Mouse (Mus musculus) c-Kit-positive CD71-positive TER-119-positive erythroid progenitor cells, embryonic 14.5 days (primary cell): ENCODE results near the gene Mthfsd.

Source experiments
- DNase-seq: peaks from one replicate; pipeline ENCODE4 v3.0.0-alpha.2; 2013; ENCODE audit warnings: low spot score

The Mthfsd gene

DNA sequence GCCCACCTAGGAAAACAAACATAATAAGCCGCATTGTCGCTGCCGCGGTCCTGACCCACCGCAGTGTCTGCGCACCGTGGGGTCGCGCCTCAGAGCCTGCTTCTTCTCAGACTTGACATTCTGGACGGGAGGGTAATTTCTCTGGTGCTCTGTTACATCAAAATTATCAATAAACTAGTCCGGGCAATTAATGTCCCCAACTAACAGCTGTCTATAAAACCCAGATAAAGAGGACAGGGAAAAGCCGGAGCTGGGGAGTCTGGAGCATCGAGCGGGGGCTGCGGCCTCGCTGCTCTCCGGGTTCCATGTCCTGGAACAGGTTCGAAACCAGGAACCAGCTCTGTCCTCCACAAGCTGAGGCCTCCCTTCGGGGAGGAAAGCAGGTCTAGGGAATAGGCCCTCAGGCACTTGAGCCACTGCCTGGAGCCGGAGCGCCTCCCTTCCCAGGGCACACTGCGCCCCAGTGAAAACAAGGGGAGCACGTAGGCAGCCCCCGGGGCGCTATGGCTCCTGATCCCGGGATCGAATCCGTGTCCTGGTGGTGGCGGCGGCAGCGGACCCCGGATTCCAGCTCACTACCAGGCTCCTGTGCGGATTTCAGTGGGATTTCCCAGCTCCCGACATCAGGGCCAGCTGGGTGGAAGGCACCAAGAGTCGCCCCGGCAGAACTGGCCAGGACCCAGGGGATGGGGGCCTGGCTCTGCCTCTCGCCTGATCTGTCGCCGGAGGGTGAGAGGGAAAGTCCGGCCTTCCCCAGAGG lies 19.1 kb downstream of the Mthfsd start:
- no peak for DNase-seq

- DNase-seq = no peak
Measured at GRCm38 (mm10) chr8:121088281-121088680, 19.9 kb downstream of the Mthfsd start.

GRCm38 (mm10) chr8:121086004-121086900 lies 21.9 kb downstream of the Mthfsd start:
- DNase-seq = no peak

GRCm38 (mm10) chr8:121085561-121085960 lies 22.6 kb downstream of the Mthfsd start:
- DNase-seq = no peak

DNA sequence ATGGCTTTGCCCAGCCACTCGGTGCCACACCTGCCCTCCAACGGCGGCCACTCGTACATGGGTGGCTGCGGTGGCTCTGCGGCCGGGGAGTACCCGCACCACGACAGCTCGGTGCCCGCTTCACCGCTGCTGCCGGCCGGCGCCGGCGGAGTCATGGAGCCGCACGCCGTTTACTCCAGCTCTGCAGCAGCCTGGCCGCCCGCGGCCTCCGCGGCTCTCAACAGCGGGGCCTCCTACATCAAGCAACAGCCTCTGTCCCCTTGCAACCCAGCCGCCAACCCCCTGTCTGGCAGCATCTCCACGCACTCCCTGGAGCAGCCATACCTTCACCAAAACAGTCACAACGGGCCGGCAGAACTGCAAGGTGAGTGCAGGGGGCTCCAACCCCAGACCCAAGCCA lies 23.2 kb downstream of the Mthfsd start:
- DNase-seq = no peak

- DNase-seq = no peak
Measured at GRCm38 (mm10) chr8:121084210-121084951, 23.8 kb downstream of the Mthfsd start, which contains the start of gene Foxf1. Gene Foxf1, plus strand, starts transcription at chr8:121084386.

DNA sequence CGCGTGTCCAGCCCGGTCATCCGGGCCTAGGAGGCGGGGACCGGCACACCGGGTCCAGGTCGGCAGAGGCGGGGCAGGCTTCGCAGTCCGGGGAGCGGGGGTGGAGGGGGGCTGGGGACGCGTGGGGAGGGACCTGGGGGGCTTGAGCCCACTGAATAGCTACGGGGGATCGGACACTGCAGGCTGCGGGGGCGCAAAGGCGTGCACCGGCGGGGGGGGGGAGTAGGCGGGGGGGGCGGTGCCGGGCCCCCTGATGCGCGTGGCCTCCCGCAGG lies 24.3 kb downstream of the Mthfsd start:
- DNase-seq = no peak

DNA sequence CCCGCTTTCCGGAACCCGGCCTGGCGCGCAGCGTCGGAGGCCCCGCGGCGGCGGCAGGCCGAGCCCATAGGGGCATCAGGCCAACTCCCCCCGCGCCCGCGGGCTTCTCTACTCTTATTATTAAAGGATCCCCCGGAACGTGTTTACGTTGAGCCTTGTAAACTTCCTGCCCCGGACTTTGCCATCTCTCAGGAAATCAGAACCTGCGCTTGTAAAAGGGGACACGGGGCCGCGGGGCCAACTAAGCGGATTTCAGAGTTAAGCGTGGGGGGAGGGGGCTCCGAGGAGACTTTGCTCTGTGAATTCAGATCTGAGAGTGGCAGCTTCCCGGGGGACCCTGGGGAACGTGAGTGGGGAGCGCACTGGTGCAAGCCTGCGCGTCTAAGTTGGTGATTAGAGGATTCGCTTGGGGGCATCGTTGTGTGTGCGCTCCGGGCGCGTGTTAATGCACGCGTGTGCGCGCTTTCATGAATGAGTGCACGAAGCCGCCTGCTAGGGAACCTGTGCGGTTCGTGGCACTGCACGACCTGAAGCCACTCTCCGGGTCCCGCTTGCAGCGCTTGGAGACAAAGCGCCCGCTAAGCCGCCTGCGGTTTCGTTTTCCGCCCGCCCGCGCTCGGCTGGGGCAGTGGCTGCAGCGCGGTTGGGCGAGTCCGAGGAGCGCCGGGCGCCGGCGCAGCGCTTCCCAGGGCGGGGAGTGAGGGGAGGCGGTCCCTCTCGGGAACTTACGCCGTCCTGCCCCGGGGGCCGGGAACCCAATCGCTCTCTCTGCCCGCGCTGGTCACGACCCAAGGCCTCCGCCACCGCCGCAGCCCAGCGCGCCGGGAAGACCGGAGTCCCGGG lies 24.9 kb downstream of the Mthfsd start:
- DNase-seq = no peak

DNA sequence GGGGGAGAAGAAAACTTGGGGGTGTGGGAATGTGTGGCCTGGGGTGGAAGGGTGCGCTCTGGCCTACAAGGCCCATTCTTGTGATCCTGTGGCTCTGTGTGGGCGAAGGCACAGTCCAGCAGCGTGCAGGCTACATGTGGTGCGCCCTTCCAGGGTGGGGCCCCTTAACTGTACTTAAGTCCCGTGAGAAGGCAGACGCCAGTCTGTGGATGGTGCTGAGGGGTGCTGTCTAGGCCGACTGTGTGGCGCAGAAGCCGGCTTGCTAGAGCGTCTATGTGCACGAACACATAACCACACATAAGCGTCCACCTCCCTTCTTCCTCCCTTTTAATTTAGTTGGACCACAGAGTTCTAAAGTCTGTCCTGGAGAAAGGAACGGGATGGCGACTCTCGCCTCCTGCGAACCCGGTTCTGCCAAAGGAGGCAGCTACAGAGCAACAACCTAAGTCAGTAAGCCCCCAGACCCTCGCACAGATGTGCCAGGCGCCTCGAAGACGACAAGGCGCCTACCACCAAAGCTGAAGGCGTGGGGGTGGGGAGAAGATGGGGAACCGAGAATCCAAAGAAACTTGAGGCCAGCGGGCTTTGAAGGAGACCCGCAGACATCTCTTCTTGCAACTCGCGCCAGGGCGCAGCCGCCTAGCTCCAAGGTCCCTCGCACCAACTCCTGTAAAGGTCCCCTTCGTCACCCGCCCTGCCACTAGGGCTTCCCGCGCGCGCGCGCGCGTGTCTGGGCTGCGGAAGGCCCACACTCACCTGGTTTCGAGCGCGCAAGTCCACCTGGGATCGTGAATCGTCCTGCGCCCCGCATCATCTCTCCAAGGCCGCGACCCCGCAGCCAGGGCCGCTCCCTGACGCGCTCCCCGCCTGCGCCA lies 25.7 kb downstream of the Mthfsd start:
- no peak for DNase-seq

DNA sequence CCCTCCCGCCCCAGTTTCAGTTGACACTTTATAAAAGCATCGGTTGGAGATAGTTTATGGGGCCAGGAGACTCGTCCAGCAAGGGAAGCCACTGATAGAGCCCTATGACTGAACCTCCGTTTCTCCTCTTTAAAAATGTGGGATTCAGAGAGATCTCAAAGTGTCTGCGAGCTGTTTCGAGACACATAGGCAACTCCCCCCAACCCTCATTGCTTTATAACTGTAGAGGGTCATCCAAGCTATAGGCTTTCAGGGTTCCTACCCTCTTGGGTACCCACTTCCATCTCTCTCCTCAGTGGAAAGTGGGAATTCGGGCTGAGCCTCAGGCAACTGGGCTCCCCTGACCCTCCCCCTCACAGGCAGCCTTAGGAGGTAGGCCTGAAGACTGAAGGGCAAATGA lies 26.8 kb downstream of the Mthfsd start:
- DNase-seq = no peak

GRCm38 (mm10) chr8:121080361-121081090 lies 27.7 kb downstream of the Mthfsd start:
- DNase-seq = no peak

DNA sequence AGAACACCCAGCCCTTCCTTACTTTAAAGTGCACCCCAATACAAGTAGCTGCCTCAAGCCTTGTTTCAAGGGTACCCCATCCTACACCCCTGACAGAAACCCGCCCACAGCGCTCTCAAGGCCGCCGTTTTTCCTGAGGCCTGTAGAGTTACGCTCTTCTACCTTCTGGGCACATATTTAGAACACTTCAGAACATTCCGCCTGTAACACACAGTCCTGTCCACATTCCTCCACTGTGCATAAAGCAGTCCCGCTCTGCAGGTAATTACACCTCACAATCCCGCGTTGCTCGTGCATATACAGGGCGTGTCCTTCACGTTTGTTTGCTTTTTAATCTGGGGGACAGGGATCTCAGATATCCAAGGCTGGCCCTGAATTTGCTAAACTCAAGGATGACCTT lies 28.2 kb downstream of the Mthfsd start:
- no peak for DNase-seq

DNA sequence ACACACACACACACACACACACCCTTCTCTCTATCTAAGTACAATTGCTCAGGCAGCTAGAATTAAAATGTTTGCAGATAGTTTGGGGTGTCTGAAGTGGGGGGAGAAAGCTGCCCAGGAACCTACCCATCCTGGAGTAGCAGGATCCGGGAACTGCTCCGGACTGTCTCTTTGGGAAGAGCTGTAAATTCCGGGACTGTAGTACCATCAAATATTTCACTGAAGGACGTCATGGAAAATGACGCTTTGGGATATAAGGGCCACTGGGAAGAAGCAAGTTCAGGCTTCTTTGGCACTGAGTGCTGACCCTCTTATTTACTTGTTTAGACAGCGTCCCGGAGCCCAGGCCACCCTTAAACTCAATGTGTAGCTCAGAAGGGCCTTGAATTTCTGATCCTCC lies 29.0 kb downstream of the Mthfsd start:
- no peak for DNase-seq

DNA sequence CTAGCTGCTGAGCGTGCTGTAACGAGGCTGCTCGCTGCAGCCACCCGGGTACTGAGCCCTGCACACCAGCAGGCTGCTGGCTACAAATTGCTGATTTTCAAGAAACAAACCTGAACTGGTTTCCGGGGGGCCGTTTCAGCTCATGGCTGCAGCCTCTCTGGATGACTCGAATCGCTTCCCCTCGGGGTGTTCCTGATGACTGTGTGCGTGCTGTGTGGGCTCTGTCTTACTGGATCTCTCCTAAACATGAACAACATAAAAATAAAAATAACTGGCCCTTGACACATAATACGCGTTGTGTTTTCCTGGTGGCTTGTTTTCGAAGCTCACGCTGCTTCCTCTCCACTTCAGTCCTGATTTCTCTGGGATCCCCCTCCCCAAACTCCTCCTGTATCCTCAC lies 29.5 kb downstream of the Mthfsd start:
- DNase-seq = no peak

GRCm38 (mm10) chr8:121076555-121076954 lies 31.6 kb downstream of the Mthfsd start:
- no peak for DNase-seq

DNA sequence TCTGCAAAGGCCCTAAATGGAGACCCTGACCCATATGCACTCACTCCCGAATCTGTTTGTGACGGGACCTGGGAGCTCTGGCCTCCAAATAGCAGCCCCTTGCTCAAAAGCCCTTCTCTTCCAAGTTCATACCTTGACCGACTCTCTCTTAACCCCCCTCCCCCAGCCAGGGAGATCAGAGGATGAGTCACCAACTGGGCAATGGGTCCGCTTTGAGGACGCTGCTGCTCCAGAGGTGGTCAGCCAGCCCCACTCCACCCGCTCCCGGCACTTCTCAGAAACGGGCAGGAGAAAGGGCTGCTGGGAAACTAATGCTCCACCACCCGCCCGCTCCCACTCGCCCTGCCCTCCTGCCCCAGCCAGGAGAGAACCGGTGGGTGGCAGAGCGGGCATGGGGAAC lies 32.3 kb downstream of the Mthfsd start:
- DNase-seq = no peak

- no peak for DNase-seq
Measured at GRCm38 (mm10) chr8:121074848-121075145, 33.4 kb downstream of the Mthfsd start.

- no peak for DNase-seq
Measured at GRCm38 (mm10) chr8:121074108-121074847, 33.9 kb downstream of the Mthfsd start.
